Mouse (Mus musculus) spleen, adult 2 months (tissue): ENCODE data around the gene Slc13a5. TPM values are rescaled to one million over a fixed set of nuclear protein-coding genes. Genes with fewer than 3 reads are reported as not detected.

ENCODE experiments used
- DNase-seq, 2 experiments: peaks; one replicate each; pipeline versions ENCODE4 v3.0.0 to v3.0.0-alpha.2; 2012 to 2021; ENCODE audit warnings: low spot score in 2 of 2, low read depth in 1 of 2
- H3K27ac ChIP-seq: fragments of 200-500 bp; 2 replicates; pipeline ENCODE4 v1.5.1; 2012; ENCODE audit warnings: low read length, inconsistent platforms; ENCODE audit not compliant: insufficient read depth
- H3K27me3 ChIP-seq: fragments of 200-500 bp; 2 replicates; pipeline ENCODE4 v1.6.1; 2012; ENCODE audit warnings: mild to moderate bottlenecking, moderate library complexity, low read length, inconsistent platforms; ENCODE audit not compliant: control insufficient read depth, insufficient read depth
- H3K36me3 ChIP-seq: fragments of 200-500 bp; 2 replicates; pipeline ENCODE4 v1.6.1; 2012; ENCODE audit warnings: mild to moderate bottlenecking, low read length, inconsistent platforms; ENCODE audit not compliant: control insufficient read depth, insufficient read depth
- H3K4me1 ChIP-seq: fragments of 200-500 bp; 2 replicates; pipeline ENCODE4 v1.6.1; 2011; ENCODE audit warnings: inconsistent platforms; ENCODE audit not compliant: control insufficient read depth, insufficient read depth, insufficient read length
- H3K4me3 ChIP-seq: fragments of 200-500 bp; 2 replicates; pipeline ENCODE4 v1.5.1; 2011; ENCODE audit warnings: mild to moderate bottlenecking, inconsistent platforms; ENCODE audit not compliant: insufficient read depth, insufficient read length; ENCODE audit errors: extremely low read depth
- CTCF ChIP-seq: fragments of 200-500 bp; IDR thresholded peaks from 2 replicates; pipeline ENCODE4 v1.5.1; 2011; ENCODE audit warnings: mild to moderate bottlenecking, inconsistent platforms; ENCODE audit not compliant: insufficient read depth, insufficient read length, insufficient replicate concordance; ENCODE audit errors: extremely low read depth
- POLR2A ChIP-seq: fragments of 200-500 bp; IDR thresholded peaks from 2 replicates; pipeline ENCODE4 v1.6.1; 2011; ENCODE audit warnings: low read depth, low read length, inconsistent platforms
- WGBS: fragments of 180-500 bp; shearing (Covaris S2); methylation state at CpG from one replicate; pipeline ENCODE4 v1.1.7; 2018; 5-methylcytosine and 5-hydroxymethylcytosine counted together
- polyA plus RNA-seq: library from polyadenylated mRNA; depleted of rRNA; stranded (reverse); fragments of >200 nt; gene quantifications from 2 replicates; pipeline ENCODE4 v1.2.3, GENCODE M21; 2012

Slc13a5 gene
- polyA plus RNA-seq, 1 experiment = not detected

- no peaks in the 10 kb centered on the region for H3K36me3 ChIP-seq
- WGBS = 72% methylated on average over 5 of the region's 5 CpGs
- no peaks in the 10 kb centered on the region for H3K4me1 ChIP-seq
- no peak overlapping the region for H3K4me3 ChIP-seq
- no peak for DNase-seq
- no peak overlapping the region for H3K27ac ChIP-seq
- no peaks in the 10 kb centered on the region for H3K27me3 ChIP-seq
- no peak for TF ChIP-seq CTCF
- no peak for TF ChIP-seq POLR2A
Measured at GRCm38 (mm10) chr11:72234013-72234412, 33.0 kb downstream of the Slc13a5 start.

GRCm38 (mm10) chr11:72232991-72233390 is 34.0 kb downstream of the Slc13a5 start:
- DNase-seq = no peak
- no peaks in the 10 kb centered on the region for H3K36me3 ChIP-seq
- 65% methylated on average over 1 of the region's 1 CpGs for WGBS
- no peak overlapping the region for H3K27ac ChIP-seq
- H3K4me3 ChIP-seq = no peak overlapping the region
- TF ChIP-seq POLR2A = no peak
- TF ChIP-seq CTCF = no peak
- H3K4me1 ChIP-seq = no peaks in the 10 kb centered on the region
- no peaks in the 10 kb centered on the region for H3K27me3 ChIP-seq

GRCm38 (mm10) chr11:72232068-72232467 is 35.0 kb downstream of the Slc13a5 start:
- WGBS = 84% methylated on average over 7 of the region's 7 CpGs
- no peaks in the 10 kb centered on the region for H3K27me3 ChIP-seq
- no peaks in the 10 kb centered on the region for H3K4me1 ChIP-seq
- no peak for DNase-seq
- H3K36me3 ChIP-seq = no peaks in the 10 kb centered on the region
- TF ChIP-seq POLR2A (no peak), CTCF (no peak)
- H3K27ac ChIP-seq = no peak overlapping the region
- no peak overlapping the region for H3K4me3 ChIP-seq

DNA sequence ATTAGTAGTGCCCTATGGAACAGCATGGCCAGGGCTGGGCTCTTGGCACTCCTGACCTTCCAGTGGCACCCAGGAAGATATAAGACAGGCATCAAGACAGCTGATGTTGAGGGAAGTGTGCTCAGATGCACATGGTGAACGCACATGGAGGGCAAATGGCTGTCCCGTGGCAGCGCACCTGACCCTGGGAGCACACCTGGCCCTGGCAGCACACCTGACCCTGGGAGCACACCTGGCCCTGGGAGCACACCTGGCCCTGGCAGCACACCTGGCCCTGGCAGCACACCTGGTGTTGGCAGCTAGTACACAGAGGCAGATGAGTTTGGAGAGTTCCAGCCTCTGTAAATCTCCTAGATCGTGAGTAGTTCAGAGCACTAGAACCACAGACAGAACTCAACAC is 38.5 kb downstream of the Slc13a5 start:
- H3K4me1 ChIP-seq = no peaks in the 10 kb centered on the region
- WGBS = 83% methylated on average over 4 of the region's 4 CpGs
- TF ChIP-seq CTCF = no peak
- TF ChIP-seq POLR2A = no peak
- H3K27me3 ChIP-seq = no peaks in the 10 kb centered on the region
- H3K27ac ChIP-seq = no peak overlapping the region
- H3K4me3 ChIP-seq = no peak overlapping the region
- no peak for DNase-seq
- H3K36me3 ChIP-seq = no peaks in the 10 kb centered on the region

DNA sequence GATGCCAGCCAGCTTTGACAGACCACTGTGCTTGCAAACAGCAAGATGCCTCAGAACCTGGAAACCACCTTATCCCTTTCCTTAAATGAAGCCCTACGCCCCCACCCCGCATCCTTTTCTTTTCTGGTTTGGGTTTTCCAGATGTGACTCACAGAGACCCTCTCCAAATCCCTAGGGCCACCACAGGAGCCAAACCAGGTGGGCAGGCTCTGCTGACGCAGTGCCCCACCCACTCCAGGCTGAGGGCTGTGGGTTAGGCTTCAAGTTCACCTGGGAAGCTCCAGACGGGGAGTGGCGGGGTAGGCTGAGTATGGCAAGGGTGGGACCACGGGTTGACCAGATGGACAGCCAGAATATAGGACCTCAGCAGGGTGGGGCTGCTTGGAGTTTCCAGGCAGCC is 40.1 kb downstream of the Slc13a5 start:
- no peak for DNase-seq
- TF ChIP-seq CTCF (no peak), POLR2A (no peak)
- no peak overlapping the region for H3K4me3 ChIP-seq
- H3K36me3 ChIP-seq = no peaks in the 10 kb centered on the region
- no peaks in the 10 kb centered on the region for H3K4me1 ChIP-seq
- no peak overlapping the region for H3K27ac ChIP-seq
- H3K27me3 ChIP-seq = no peaks in the 10 kb centered on the region
- 76% methylated on average over 6 of the region's 6 CpGs for WGBS

- no peak overlapping the region for H3K4me3 ChIP-seq
- WGBS = 87% methylated on average over 10 of the region's 10 CpGs
- H3K4me1 ChIP-seq = no peaks in the 10 kb centered on the region
- H3K27ac ChIP-seq = no peak overlapping the region
- TF ChIP-seq CTCF = no peak
- no peak for TF ChIP-seq POLR2A
- DNase-seq = no peak
- H3K36me3 ChIP-seq = no peaks in the 10 kb centered on the region
- H3K27me3 ChIP-seq = no peaks in the 10 kb centered on the region
Measured at GRCm38 (mm10) chr11:72226020-72226791, 40.8 kb downstream of the Slc13a5 start.

DNA sequence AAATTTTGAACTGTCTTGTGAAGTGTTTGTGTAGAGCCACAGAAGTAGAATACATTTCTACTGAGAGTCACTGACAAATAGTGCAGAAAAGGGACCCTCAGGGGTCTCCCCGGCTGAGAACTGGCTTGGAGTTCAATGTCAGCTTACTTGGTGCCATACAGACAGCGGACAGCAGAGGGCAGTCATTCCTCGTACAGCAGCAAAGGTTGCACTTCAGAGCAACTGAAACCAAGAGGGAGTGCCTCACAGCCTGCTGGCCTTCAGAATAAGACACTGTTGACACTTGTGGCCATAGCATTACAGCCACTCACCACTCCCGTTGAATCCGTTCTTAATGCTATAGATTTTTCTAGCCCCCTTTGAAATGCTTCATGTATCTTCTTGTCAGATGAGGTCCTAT is 42.2 kb downstream of the Slc13a5 start:
- no peak overlapping the region for H3K4me3 ChIP-seq
- no peaks in the 10 kb centered on the region for H3K27me3 ChIP-seq
- no peaks in the 10 kb centered on the region for H3K36me3 ChIP-seq
- 7% methylated on average over 5 of the region's 5 CpGs for WGBS
- no peak overlapping the region for H3K27ac ChIP-seq
- H3K4me1 ChIP-seq = no peaks in the 10 kb centered on the region
- peak; percentile 39 to 71 for DNase-seq
- TF ChIP-seq POLR2A = no peak
- TF ChIP-seq CTCF = peak; percentile 81; the same call in 1 of the 2 replicates
